Mouse (Mus musculus): ENCODE measurements around the gene Ola1. TPM values are rescaled to one million over a fixed set of nuclear protein-coding genes. Genes with fewer than 3 reads are reported as not detected.

Gene Ola1
- total RNA-seq, 2 experiments from 2014 or later, result 109 to 112 TPM

- no peak for DNase-seq (ENCODE audit: low spot score in 2 of 2)
These were observed 149.4 kb downstream of the Ola1 start for GRCm38 (mm10) chr2:73069223-73069825.

GRCm38 (mm10) chr2:73066307-73067167 is 152.2 kb downstream of the Ola1 start:
- DNase-seq (ENCODE audit: low spot score in 2 of 2), result no peak

GRCm38 (mm10) chr2:73063911-73064619 is 154.7 kb downstream of the Ola1 start:
- no peak for DNase-seq (ENCODE audit: low spot score in 2 of 2)

GRCm38 (mm10) chr2:73060259-73060585 is 158.5 kb downstream of the Ola1 start:
- DNase-seq (ENCODE audit: low spot score in 2 of 2), result no peak

- no peak for DNase-seq (ENCODE audit: low spot score in 2 of 2)
These were observed 159.0 kb downstream of the Ola1 start for GRCm38 (mm10) chr2:73059550-73060258.

GRCm38 (mm10) chr2:73058344-73058743 is 160.4 kb downstream of the Ola1 start:
- DNase-seq (ENCODE audit: low spot score in 2 of 2), result no peak

- DNase-seq (ENCODE audit: low spot score in 2 of 2), result no peak
These were observed 161.1 kb downstream of the Ola1 start for GRCm38 (mm10) chr2:73057589-73057988.

- DNase-seq (ENCODE audit: low spot score in 2 of 2), result no peak
These were observed 162.4 kb downstream of the Ola1 start for GRCm38 (mm10) chr2:73056090-73056956.

GRCm38 (mm10) chr2:73053791-73054490 is 164.8 kb downstream of the Ola1 start:
- no peak for DNase-seq (ENCODE audit: low spot score in 2 of 2)

- no peak for DNase-seq (ENCODE audit: low spot score in 2 of 2)
These were observed 168.3 kb downstream of the Ola1 start for GRCm38 (mm10) chr2:73050401-73050800.

- no peak for DNase-seq (ENCODE audit: low spot score in 2 of 2)
These were observed 168.7 kb downstream of the Ola1 start for GRCm38 (mm10) chr2:73049977-73050376.

GRCm38 (mm10) chr2:73049001-73049684 is 169.6 kb downstream of the Ola1 start:
- no peak for DNase-seq (ENCODE audit: low spot score in 2 of 2)

- DNase-seq (ENCODE audit: low spot score in 2 of 2), result peak in 1 of 2 experiments; percentile 21
These were observed 171.5 kb downstream of the Ola1 start for GRCm38 (mm10) chr2:73047061-73047741.

GRCm38 (mm10) chr2:73046576-73046975 is 172.1 kb downstream of the Ola1 start:
- no peak for DNase-seq (ENCODE audit: low spot score in 2 of 2)

- no peak for DNase-seq (ENCODE audit: low spot score in 2 of 2)
These were observed 173.2 kb downstream of the Ola1 start for GRCm38 (mm10) chr2:73045505-73045904.
